Mouse (Mus musculus): ENCODE measurements around the gene Gm21954. TPM values are rescaled to one million over a fixed set of nuclear protein-coding genes. Genes with fewer than 3 reads are reported as not detected.

The Gm21954 gene
- not detected for total RNA-seq (2023)

DNA sequence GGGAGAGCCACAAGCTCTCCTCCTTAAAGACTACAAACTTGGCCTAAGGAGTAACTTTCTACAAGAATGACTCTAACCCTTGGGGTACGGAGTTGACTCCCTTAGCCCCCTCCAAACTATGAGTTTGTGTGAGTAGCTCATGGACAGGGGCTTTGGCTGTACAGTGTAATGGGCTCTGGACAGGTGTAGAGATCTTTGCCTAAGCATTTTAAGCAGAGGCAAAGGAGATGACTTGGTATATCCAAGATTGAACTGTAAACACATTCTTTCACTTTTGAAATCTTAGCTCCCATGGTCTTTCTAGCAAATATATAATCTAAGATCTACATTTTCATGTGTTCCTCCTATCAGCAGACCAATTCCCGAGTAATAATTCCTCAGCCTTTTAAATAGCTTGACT, at the start of gene Gm21954:
TSS of gene Gm21954 (minus strand) at position 101 of the 400 bp plus-strand sequence.

Other genes with a start within 250 kb of the Gm21954 start
- gene Dclk1, start 229.8 kb downstream of the Gm21954 start, total RNA-seq (2023): under 1 TPM; 0.18 to 0.23 TPM